Mouse (Mus musculus): ENCODE data around the gene Rad9b. TPM values are rescaled to one million over a fixed set of nuclear protein-coding genes. Genes with fewer than 3 reads are reported as not detected.
A peak's percentile ranks its signal among the peaks of the same experiment; 100 is the strongest.

Rad9b gene
- 10.7 and 11.0 TPM in 2 replicates for polyA plus RNA-seq (2016; fragmentation: Nextera tagmentation; extraction: Ambion mirVana)

- Histone ChIP-seq H3K36me3 (replicated peaks) (peaks cover 17% of the 10 kb centered on the region), H3K4me3 (peak within 1 kb of the TSS; percentile 94), H3K4me1 (peaks cover 19% of the 10 kb centered on the region), H3K9me3 (no peaks in the 10 kb centered on the region), H3K27ac (peak within 1 kb of the TSS; percentile 89), H3K27me3 (ENCODE audit: poor library complexity, severe bottlenecking) (no peaks in the 10 kb centered on the region)
- WGBS: 3% methylated on average over 51 of the region's 51 CpGs
- DNase-seq (ENCODE audit: extremely low spot score, low spot score): peak; percentile 99
Measured at GRCm38 (mm10) chr5:122353807-122354491, at the start of gene Rad9b, which contains the start of gene Vps29. TSS of gene Rad9b (minus strand) at chr5:122354233. TSS of gene Vps29 (plus strand) at chr5:122354369.

DNA sequence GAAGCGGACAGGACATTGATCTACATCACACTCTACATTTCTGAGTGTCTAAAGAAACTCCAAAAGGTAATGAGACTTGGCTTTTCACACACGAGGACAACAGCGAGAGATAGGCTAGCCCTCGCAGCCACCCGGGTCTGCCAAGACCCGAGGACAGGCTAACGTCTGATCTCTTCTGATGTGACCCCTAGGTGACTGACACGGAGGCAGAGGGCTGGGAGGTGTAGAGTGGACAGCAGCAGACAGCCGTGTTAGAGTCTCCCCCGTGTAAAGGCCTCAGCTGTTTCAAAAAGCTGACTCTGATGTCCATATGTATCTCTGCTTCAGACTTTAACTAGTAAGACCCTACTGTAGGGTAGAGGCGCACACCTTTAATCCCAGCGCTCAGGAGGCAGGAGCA lies 49.3 kb upstream of the Rad9b start:
- H3K9me3 ChIP-seq: peaks cover 9% of the 10 kb centered on the region; the same call in 1 of the 2 replicates
- H3K27me3 ChIP-seq (ENCODE audit: poor library complexity, severe bottlenecking): no peaks in the 10 kb centered on the region
- no peak for DNase-seq (ENCODE audit: extremely low spot score, low spot score)
- no peaks in the 10 kb centered on the region for H3K4me1 ChIP-seq
- H3K36me3 ChIP-seq (replicated peaks): peaks cover 89% of the 10 kb centered on the region
- 93% methylated on average over 12 of the region's 12 CpGs for WGBS
- H3K4me3 ChIP-seq: no peak overlapping the region
- H3K27ac ChIP-seq: no peak overlapping the region

DNA sequence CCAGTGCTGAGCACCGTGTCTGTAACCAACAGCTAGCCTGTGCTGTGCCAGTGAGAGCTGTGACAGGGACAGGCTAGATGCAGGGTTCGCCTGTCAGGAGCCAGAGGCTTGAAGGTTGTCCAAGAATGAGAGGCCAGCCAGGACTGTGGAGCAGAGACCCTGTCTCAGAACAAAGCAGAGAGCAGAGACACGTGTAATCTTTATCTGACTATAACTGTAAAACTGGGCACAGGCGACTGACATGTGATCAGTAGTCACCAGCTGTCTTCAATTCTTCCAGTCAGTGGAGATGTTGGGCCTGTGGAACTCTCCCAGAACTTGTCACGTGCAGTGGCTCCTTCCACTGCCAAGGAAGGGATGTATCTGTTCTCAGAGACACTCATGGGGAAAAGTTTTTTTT lies 48.7 kb upstream of the Rad9b start:
- WGBS: 86% methylated on average over 5 of the region's 5 CpGs
- H3K27me3 ChIP-seq (ENCODE audit: poor library complexity, severe bottlenecking): no peaks in the 10 kb centered on the region
- H3K36me3 ChIP-seq (replicated peaks): peaks cover 94% of the 10 kb centered on the region

GRCm38 (mm10) chr5:122402160-122402559 lies 48.1 kb upstream of the Rad9b start:
- Histone ChIP-seq H3K27me3 (ENCODE audit: poor library complexity, severe bottlenecking) (no peaks in the 10 kb centered on the region), H3K4me1 (no peaks in the 10 kb centered on the region), H3K4me3 (no peak overlapping the region), H3K9me3 (peaks cover 7% of the 10 kb centered on the region; the same call in 1 of the 2 replicates), H3K36me3 (replicated peaks) (peaks cover 94% of the 10 kb centered on the region), H3K27ac (no peak overlapping the region)
- no peak for DNase-seq (ENCODE audit: extremely low spot score, low spot score)
- 95% methylated on average over 13 of the region's 13 CpGs for WGBS

More for the DNA sequence above, 48.7 kb upstream of the Rad9b start:
- Histone ChIP-seq H3K9me3 (peaks cover 9% of the 10 kb centered on the region; the same call in 1 of the 2 replicates), H3K4me3 (no peak overlapping the region), H3K4me1 (no peaks in the 10 kb centered on the region), H3K27ac (no peak overlapping the region)
- no peak for DNase-seq (ENCODE audit: extremely low spot score, low spot score)

GRCm38 (mm10) chr5:122401303-122401640 lies 47.2 kb upstream of the Rad9b start:
- no peaks in the 10 kb centered on the region for H3K27me3 ChIP-seq (ENCODE audit: poor library complexity, severe bottlenecking)
- peaks cover 93% of the 10 kb centered on the region for H3K36me3 ChIP-seq (replicated peaks)
- H3K4me3 ChIP-seq: no peak overlapping the region
- DNase-seq (ENCODE audit: extremely low spot score, low spot score): peak; percentile 66
- 18% methylated on average over 8 of the region's 8 CpGs for WGBS
- no peaks in the 10 kb centered on the region for H3K9me3 ChIP-seq
- H3K27ac ChIP-seq: no peak overlapping the region
- no peaks in the 10 kb centered on the region for H3K4me1 ChIP-seq

DNA sequence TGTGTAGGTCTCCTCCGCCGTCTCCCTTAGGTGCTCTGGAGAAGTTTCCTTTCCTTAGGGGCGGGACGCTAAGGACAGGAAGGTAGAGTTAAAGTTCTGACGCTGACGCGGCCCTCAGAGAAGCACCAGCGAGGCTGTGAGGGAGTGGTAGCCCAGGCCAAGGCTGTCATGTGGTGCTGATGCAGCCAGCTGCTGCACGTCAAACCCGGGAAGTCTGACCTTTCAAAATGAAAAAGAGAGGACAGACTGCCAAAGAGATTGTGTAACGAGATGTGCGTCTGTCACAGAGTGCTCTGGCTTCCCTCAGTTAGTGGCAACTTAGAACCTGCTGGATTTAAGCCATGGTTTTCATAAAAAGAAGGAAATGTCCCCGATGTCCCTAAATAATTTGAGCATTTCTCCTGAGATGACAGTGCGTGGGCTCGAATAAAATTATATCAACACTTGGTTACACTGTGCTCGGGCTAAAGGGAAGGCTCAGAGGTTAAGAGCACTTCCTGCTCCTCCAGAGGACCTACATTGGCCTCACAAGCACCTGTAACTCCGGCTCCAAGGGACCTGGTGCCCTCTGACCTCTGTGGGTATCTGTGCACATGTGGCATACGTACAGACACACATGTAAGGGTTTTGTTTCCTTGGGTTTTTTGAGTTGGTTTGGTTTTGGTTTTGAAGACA lies 46.7 kb upstream of the Rad9b start:
- Histone ChIP-seq H3K4me1 (no peaks in the 10 kb centered on the region), H3K4me3 (no peak overlapping the region), H3K27ac (no peak overlapping the region), H3K36me3 (replicated peaks) (peaks cover 88% of the 10 kb centered on the region), H3K9me3 (no peaks in the 10 kb centered on the region), H3K27me3 (ENCODE audit: poor library complexity, severe bottlenecking) (no peaks in the 10 kb centered on the region)
- whole genome bisulfite sequencing: 88% methylated on average over 18 of the region's 18 CpGs
- DNase-seq (ENCODE audit: extremely low spot score, low spot score): no peak

DNA sequence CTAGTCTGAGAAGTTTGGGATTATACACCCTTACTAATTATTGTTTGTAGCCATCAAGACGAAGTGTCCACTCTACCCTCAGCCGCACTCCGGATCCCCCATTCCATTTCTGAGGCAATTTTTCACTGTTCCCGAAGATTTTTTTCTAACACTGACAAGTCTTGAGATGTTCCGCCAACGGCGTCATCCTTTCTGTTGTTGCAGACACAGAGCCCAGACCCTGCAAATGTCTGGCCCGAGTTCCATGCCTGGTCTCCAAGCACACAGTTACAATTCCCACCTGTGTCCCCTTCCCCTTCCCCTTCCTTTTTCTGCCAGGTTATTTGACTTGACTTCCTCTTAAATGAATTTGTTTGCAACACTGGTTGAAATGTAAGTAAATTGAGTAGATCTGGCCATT lies 45.8 kb upstream of the Rad9b start:
- peaks cover 83% of the 10 kb centered on the region for H3K36me3 ChIP-seq (replicated peaks)

GRCm38 (mm10) chr5:122397495-122397894 lies 43.5 kb upstream of the Rad9b start:
- Histone ChIP-seq H3K9me3 (no peaks in the 10 kb centered on the region), H3K27ac (no peak overlapping the region), H3K4me3 (no peak overlapping the region), H3K4me1 (peaks cover 9% of the 10 kb centered on the region), H3K36me3 (replicated peaks) (peaks cover 66% of the 10 kb centered on the region), H3K27me3 (ENCODE audit: poor library complexity, severe bottlenecking) (no peaks in the 10 kb centered on the region)
- no peak for DNase-seq (ENCODE audit: extremely low spot score, low spot score)
- WGBS: 96% methylated on average over 8 of the region's 8 CpGs

More for the DNA sequence above, 45.8 kb upstream of the Rad9b start:
- DNase-seq (ENCODE audit: extremely low spot score, low spot score): no peak
- WGBS: 95% methylated on average over 8 of the region's 8 CpGs
- no peaks in the 10 kb centered on the region for H3K27me3 ChIP-seq (ENCODE audit: poor library complexity, severe bottlenecking)
- H3K9me3 ChIP-seq: no peaks in the 10 kb centered on the region
- H3K27ac ChIP-seq: no peak overlapping the region
- H3K4me3 ChIP-seq: no peak overlapping the region
- no peaks in the 10 kb centered on the region for H3K4me1 ChIP-seq

DNA sequence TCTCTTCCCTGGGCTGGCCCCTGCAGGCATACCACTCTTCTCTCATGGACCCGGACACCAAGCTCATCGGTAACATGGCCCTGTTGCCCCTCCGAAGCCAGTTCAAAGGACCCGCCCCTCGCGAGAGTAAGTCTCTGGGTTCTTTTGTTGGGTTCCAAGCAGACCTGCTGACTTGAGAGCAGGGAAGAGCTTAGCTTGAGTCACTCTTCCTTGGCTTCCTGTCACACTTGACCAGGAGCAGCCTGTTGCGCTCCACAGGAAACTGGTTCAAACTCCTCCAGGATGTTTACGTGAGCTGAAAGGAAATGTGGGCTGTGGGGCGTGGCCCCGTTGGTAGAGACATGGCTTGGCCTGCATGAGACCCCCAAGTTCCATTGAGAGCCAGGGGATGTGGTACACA lies 42.8 kb upstream of the Rad9b start:
- peaks cover 59% of the 10 kb centered on the region for H3K36me3 ChIP-seq (replicated peaks)
- H3K27ac ChIP-seq: no peak overlapping the region
- no peaks in the 10 kb centered on the region for H3K27me3 ChIP-seq (ENCODE audit: poor library complexity, severe bottlenecking)
- no peak for DNase-seq (ENCODE audit: extremely low spot score, low spot score)
- H3K9me3 ChIP-seq: no peaks in the 10 kb centered on the region
- H3K4me3 ChIP-seq: no peak overlapping the region
- peaks cover 13% of the 10 kb centered on the region for H3K4me1 ChIP-seq
- WGBS: 92% methylated on average over 10 of the region's 10 CpGs

- Histone ChIP-seq H3K27ac (no peak overlapping the region), H3K27me3 (ENCODE audit: poor library complexity, severe bottlenecking) (no peaks in the 10 kb centered on the region), H3K36me3 (replicated peaks) (peaks cover 35% of the 10 kb centered on the region), H3K4me1 (peaks cover 13% of the 10 kb centered on the region), H3K9me3 (no peaks in the 10 kb centered on the region), H3K4me3 (no peak overlapping the region)
- DNase-seq (ENCODE audit: extremely low spot score, low spot score): peak; percentile 69
- 52% methylated on average over 2 of the region's 2 CpGs for WGBS
Measured at GRCm38 (mm10) chr5:122393887-122394286, 39.9 kb upstream of the Rad9b start.

DNA sequence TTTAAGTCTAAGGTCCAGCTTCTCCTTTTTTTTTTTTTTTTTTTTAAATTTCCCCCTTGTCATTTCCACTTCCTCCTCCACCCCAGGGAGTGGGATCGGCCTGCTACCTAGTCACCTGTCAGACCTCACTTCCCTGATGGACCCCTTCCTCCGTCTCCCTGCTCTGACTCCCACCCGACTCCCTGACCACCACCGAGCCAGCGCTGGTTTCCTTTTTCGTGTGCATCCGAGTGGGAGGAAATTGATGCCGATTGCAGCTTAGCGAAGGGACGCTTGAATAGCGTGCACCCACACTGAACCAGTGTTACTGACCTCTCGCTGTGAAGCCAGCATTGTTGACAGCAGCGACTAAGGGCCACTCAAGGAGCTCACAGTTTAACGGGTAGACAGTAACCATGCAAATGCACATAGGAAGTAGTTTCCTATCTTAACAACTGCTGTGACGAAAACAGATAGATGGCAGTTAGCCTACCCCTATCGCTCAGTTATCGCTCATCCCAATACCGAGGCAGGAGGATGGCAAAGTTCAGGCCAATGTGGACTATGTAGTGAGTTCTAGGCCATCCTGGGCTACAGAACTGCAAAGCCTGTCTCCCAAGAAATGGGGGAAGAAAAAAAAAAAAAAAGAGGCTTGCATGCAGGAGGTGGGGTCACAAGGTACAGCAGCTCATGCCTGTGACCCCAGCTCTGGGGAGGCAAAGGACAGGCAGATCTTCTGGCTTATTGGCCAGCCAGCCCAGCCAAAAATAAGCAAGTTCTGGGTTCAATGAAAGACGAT lies 38.4 kb upstream of the Rad9b start:
- WGBS: 18% methylated on average over 19 of the region's 19 CpGs
- Histone ChIP-seq H3K9me3 (no peaks in the 10 kb centered on the region), H3K27ac (peak overlapping the region; percentile 85), H3K4me3 (peak overlapping the region; percentile 89), H3K27me3 (ENCODE audit: poor library complexity, severe bottlenecking) (no peaks in the 10 kb centered on the region), H3K4me1 (peaks cover 13% of the 10 kb centered on the region), H3K36me3 (replicated peaks) (peaks cover 21% of the 10 kb centered on the region)
- DNase-seq (ENCODE audit: extremely low spot score, low spot score): no peak

GRCm38 (mm10) chr5:122391786-122392180 lies 37.8 kb upstream of the Rad9b start, which contains the start of gene Arpc3:
TSS of gene Arpc3 (plus strand) at chr5:122391878.
- H3K36me3 ChIP-seq (replicated peaks): peaks cover 15% of the 10 kb centered on the region
- DNase-seq (ENCODE audit: extremely low spot score, low spot score): peak; percentile 86
- WGBS: under 1% methylated on average over 39 of the region's 39 CpGs
- peak within 1 kb of the TSS; percentile 85 for H3K27ac ChIP-seq
- H3K9me3 ChIP-seq: no peaks in the 10 kb centered on the region
- H3K4me1 ChIP-seq: peaks cover 13% of the 10 kb centered on the region
- H3K27me3 ChIP-seq (ENCODE audit: poor library complexity, severe bottlenecking): no peaks in the 10 kb centered on the region
- peak within 1 kb of the TSS; percentile 89 for H3K4me3 ChIP-seq

Data from forebrain, embryonic 10.5 days (tissue).